Mouse (Mus musculus) hindlimb bud, embryonic 11.5 days (tissue): Measurements from ENCODE around the gene Zmiz2.
"Not testable (repeated sequence)": the region's sequence is repeated elsewhere in the genome, so short reads cannot be mapped to it uniquely, and the experiment has no call there.

Experiments
- DNase-seq: peaks from one replicate; pipeline ENCODE4 v3.0.0-alpha.2; 2012; ENCODE audit warnings: low read depth, low spot score; ENCODE audit errors: extremely low spot score

Zmiz2 gene

DNA sequence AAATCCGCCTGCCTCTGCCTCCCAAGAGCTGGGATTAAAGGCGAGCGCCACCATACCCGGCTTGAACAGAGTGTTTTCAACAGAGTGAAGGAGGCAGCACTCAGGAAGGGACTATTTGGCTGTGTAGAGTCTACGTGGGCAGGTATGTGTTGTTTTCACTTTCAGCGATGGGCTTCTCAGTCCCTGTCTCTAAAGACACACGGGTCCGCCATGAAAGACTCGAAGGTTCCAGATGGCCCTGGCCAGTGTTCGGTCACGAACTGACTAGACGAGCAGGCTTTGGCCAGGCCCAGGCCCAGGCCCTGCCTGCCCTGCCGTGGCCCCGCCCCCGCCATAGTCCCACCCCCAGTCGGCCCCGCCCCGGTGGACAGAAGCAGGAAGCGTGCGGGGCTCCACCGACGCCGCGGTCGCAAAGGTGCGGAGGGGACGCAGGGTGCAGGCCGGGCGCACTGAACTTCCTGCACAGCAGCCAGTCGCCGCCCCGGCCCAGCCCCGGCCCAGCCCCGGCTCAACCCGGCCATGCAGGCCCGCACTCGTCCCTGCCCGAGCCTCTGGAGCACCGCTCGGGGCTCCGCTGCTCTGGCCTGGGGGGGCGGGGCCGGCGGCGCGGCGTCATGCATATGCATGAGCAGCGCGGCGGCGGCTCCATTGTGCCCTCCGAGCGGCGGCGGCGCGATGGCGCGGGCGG is at the start of gene Zmiz2:
Gene Zmiz2 (plus strand): TSS at position 349 of the 688 bp plus-strand sequence.
- no peak for DNase-seq

DNA sequence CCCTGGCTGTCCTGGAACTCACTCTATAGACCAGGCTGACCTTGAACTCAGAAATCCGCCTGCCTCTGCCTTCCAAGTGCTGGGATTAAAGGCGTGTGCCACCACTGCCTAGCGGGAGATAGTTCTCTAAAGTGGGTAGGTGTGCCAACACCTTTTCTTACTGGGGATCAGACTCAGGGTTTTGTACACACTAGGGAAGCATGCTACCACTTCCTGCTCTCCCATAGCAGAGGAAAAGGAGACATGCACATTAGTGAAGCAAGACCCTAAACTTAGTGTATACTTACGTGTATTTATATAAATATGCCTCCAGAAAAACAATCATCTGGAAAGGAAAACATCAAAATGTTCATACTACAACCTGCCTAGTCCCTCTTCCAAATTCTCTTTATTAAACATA is 42.9 kb upstream of the Zmiz2 start:
- DNase-seq, result no peak

DNA sequence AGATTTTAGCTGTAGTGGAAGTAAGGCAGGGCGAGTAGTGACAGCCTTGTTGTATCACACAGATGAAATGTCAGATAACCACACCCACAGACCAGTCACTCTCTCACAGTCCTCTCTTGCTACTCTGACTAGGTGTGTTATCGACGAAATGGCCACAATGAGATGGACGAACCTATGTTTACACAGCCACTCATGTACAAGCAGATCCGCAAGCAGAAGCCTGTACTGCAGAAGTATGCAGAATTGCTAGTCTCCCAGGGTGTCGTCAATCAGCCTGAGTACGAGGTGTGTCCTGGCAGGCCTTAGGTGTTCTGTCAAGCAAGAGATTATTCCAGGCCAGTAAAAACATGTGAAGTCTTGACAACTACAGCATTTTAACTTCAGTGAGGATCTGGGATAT is 41.9 kb upstream of the Zmiz2 start:
- DNase-seq, result no peak

DNA sequence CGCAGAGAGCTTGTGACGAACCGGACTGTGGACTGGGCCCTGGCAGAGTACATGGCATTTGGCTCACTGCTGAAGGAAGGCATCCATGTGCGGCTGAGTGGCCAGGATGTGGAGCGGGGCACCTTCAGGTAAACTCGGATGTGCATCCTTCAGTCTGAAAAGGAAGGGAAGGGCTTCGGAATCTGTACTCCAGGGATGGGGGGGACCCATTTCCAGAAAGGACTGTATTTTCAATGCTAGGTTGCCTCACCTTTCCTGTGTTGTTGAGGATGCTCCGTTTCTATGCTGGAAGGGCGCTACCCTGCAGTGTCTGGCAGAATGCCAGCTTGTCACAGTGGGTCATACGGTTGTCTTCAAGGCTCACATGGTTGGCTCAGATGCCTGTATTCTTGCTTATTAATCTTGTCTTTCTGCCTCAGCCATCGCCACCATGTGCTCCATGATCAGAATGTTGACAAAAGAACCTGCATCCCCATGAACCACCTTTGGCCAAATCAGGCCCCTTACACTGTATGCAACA is 40.1 kb upstream of the Zmiz2 start:
- DNase-seq, result no peak

DNA sequence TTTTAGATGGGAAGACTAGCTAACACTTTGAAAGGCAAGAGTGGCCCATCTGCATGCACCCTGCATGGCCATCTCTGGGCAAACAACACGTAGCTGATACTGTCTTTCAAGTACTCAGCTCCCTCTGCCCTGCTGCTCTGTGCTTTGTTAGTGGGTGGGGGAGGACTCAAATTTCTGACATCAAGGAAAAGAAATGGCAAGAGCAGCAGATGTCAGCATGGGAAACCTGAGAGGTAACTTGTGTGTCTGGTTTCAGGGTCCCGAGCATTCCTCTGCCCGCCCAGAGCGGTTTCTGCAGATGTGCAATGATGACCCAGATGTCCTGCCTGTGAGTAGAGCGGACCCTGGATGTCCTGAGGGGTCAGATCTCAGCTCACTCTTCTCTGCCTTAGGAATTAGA is 39.3 kb upstream of the Zmiz2 start:
- DNase-seq, result no peak

DNA sequence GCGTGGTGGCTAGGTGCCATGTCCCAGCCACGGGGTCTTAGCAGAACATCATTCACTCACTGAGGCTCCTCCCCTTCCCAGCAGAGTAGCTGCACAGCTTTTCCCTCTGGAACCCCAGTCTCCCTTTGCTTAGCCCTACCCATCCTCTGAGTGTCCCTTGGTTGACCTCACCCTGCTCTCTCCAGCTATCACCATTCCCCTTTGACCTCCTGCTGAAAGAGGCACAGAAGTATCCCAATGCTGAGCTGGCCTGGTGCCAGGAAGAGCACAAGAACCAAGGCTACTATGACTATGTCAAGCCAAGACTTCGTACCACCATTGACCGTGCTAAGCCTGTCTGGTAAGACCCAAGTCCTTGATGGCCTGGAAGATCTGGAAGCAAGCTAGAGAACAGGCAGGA is 33.8 kb upstream of the Zmiz2 start:
- no peak for DNase-seq

DNA sequence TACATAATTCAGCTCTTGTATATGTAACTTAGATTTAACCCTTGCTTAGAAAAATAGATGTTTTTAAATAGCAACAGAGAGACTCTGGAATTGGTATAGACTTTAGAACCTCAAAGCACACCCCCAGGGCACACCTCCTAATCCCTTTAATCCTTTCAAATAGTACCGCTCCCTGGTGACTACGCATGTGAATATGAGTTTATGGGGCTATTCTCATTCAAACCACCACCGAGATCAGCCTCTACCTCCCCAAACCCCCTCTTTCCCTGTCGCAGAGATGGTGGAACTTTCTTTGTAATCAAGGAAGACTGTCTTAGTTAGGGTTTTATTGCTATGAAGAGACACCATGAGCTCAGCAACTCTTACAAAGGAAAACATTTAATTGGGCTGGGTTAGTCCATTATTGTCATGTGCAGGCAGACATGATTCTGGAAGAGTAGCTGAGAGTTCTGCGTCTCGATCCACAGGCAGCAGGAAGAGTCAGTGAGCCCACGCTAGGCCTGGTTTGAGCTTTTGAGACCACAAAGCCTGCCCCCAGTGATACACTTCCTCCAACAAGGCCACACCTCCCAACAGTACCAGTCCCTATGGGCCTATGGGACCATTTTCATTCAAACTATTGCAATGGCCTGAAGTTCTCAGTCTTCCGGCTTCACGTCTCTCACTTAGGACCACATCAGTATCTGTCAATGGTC is 24.1 kb upstream of the Zmiz2 start:
- no peak for DNase-seq

DNA sequence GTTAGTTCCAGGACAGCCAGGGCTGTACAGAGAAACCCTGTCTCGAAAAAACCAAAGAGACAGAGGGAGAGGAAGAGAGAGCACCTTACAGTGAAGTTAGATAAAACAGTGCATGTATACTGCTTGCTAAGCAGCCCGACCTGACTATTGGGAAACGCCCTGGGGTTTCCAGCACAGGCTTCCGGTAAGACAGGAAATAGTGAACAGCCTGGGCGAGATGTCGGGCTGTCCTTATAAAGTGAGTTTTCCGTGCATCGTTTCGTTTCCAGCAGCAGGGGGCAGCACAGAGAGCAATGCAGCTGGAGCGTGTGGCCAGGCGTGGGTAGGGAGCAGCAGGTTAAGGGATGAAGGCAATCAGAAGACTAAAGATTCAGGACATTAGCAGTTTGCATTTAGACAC is 23.0 kb upstream of the Zmiz2 start:
- DNase-seq, result peak; percentile 53

DNA sequence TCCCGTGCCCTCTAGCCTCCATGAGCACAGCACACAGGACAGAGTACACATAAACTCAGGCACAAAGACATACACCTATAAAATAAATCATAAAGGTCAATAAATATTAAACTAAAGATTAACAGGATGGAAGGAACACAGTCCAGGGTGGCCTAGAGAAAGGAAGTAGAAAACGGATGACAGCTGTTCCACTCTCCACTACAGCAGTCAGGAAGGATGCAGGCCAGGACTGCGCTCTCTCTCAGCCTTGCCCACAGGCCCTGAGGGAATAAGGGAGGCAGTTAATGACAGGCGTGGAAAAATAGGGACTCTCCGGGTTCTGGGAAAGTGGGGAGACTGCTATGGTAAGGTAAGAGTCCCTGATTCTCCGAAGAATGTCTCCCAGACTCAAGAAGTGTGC is 22.4 kb upstream of the Zmiz2 start:
- DNase-seq, result no peak

DNA sequence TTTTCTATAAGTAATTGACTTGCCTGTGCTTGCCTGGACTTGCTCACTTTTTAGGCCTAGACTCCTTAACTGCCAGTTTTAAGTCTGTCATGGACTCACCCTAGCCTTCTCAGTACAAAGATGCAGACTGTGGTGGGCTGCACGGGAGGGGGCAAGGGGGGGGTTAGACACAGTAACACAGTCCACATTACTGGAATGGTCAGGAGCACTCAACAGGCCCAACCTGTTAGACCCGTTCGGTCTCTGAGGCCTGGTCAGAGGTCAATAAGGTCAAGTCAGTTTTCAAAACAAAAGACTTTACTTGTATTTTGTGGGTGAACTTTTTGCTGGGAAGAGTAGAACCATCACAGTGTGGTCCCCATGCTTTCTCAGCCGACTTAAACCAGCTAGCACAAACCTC is 21.7 kb upstream of the Zmiz2 start:
- DNase-seq, result no peak

DNA sequence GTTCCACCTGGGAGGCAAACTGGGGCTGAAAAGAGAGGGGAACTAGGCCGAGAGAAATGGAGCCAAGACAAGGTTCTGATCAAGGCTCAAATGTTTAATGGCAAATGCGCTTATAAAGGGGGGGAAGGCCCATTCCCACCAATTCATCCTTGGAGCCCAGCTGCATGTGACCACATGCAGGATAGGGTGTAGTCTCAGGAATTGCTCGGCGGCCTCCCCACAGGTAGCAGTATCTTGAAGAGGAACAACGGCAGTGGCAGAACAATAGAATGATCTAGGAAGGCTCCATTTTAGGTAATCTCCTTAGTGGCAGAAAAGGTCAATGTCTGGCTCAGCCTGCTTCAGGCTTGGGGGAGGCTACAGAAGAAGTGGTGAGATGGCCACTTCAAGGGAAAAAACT is 20.9 kb upstream of the Zmiz2 start:
- DNase-seq, result not testable (repeated sequence)

DNA sequence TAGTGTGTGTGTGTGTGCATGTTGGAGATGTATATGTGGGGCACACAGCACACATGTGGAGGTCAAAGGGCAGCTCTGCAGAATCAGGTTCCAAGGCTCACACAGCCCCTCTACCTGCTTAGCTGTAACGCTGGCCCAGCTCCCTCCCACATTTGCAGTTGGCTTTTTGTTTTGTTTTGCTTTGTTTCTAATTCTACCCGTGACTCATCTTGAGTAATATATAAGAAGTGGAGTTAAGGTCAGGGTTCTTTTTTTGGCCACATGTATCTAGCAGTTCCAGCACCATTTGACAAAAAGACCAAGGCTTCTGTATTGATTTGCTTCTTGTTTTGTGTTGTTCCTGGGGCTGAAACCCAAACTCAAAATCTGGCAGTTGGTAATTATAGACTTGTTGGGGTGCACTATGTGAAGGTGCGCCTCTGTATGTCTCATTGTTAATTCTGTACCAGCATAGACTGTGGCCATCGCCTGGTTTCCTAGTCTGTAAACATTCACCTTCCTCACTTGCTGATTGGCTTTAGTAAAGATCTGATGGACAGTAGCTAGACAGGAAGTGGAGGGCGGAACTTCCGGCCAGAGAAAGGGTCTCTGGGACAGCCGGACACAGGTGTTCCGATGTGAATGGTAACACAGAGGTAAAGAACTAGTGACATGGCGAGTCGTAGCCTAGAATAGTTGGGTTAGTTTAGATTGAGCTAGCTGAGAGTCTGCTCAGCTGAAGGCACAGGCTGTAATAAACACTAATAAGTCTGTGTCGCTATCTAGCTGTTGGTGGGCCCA is 17.3 kb upstream of the Zmiz2 start:
- DNase-seq, result no peak

DNA sequence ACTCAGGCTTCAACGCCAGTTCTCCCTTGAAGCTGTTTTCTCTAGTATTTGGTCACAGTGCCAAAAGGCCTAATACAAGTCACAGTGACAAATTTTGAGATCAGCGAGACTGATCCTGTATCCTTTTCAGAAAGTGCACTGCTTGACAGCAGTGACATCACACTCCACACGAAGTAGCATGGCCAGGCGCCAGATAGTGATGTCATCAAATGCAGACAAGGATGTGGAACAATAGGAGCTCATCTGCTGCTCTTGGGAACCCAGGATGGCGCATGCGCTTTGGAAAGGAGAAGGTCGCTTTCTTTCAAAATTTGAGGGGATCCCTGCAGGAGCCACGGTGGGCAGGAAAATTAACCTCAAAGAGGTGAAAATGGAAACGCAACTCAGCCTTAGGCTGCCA is 16.1 kb upstream of the Zmiz2 start:
- DNase-seq, result no peak

DNA sequence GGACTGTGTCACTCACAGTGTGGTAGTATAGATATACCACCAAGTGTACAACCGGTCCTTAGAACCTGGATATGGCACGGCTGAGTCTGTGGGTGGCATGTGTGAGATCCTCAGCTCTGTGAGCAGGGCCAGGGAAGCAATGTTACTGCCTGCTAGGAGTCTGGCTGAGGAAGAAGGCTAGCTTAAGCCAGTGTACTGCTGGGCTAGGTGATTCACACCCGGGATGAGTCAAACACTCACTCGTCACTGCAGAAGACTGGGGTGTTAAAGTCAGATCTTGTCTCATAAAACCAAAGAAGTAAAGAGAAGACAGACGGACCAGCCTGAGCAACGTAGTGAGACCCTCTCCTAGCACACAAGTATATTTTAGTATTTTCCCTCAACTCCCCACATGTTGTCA is 8.0 kb upstream of the Zmiz2 start:
- DNase-seq, result no peak

DNA sequence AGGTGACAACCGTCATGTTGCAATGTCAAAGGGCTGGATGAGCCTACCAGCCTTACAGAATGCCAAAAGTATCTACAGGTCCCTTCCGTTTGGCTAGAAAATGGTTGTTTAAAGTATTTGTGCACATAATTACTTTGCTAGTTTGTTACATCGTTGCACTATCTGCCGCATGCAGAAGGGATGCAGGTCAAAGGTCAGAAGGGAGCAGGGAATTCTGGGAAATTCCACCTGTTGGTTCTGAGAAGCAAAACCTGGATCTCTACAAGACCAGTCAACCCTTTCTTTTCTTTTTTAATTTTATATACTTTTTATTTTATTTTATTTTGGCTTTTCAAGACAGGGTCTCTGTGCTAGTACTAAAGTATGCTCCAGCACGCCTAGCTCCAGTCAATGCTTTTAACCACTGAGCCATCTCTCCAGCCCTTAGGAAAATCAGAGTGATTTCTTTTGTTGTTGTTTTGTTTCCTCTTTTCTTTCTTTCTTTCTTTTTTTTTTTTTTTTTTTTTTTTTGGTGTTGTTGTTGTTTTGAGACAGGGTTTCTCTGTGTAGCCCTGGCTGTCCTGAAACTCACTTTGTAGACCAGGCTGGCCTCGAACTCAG is 648 bp upstream of the Zmiz2 start:
- DNase-seq, result no peak

DNA sequence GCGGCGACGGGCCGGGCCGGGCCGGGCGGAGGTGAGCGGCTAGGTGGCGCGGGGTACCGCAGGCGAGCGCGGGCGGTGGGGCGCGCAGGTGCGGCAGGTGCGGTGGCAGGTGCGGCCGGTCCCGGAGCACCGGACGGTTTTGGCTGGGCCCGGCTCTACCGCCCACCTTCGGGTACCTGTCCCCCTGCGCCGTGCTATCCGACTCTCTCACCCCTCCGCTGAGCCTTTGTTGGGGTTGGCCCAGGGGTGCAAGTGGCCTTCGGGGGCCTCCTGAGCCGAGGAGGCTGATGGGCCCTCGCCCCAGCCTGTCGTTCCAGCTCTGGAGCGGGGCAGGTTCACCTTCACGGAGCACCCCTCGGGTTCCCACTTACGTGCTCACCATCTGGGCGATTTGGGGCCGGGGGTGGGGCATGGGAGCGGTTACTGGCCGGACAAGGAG is 628 bp downstream of the Zmiz2 start:
- no peak for DNase-seq

DNA sequence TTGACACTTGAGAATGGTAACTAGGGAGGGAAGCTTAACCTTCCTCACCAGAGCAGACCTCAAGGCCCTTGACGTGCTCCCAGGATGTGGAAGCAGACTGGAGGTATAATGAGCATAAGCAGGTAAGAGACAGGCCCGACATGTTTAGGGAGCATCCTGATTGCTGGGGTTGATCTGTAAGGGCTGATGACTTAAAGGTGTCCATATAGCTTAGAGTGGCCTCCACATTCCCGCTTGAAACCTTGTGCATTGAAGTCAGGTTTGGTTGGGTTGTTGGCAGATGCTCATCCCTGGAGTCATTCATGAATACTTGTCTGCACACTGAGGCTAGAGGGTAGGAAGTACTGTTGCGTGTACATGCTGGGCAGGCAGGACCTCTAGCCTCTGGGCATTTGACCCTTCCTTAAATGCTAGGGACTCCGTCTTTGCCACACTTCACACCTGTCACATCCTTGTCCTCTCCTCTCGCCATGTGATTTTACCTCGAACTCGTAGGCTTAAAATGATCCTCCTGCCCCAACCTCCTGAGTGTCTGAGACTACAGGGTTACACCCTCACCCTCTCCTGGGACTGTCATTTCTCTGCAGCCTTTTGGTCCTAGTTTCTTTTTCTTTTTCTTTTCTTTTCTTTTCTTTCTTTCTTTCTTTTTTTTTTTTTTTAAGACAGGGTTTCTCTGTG is 1.6 kb downstream of the Zmiz2 start:
- no peak for DNase-seq

DNA sequence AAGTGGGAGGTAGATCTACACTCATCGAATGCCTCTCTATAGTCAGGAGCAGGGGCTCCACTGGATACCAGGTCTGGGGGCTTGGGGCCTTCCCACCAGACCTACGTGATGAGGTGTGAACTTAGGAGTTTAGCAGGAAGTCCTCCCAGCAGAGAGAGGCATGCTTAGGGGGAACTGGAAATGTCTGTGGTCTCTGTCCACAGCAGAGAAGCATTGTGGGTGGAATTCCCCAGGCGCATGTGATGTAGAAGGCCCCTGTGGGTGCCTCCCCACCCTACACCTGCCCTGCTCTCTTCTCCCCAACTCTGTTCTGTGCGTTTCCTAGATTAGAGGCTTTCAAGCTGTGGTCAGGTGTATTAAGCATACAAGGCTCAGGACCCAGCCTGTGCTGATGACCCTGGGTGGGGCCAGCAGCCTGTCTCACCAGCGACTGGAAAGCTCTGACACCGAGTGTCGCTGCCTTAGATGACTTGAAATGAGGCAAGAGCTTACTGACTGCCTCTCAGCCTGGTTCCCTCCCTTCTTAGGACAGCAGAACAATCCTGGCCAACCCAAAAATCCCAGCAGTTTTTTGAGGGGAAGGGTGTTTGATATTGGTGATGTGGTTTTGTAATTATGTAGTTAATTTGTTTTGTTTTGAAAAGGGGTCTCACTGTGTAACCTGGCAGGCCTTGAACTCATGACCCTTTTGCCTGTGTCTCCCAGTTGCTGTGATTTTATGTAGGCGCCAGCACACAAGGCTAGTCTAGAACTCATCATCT is 2.8 kb downstream of the Zmiz2 start:
- no peak for DNase-seq

DNA sequence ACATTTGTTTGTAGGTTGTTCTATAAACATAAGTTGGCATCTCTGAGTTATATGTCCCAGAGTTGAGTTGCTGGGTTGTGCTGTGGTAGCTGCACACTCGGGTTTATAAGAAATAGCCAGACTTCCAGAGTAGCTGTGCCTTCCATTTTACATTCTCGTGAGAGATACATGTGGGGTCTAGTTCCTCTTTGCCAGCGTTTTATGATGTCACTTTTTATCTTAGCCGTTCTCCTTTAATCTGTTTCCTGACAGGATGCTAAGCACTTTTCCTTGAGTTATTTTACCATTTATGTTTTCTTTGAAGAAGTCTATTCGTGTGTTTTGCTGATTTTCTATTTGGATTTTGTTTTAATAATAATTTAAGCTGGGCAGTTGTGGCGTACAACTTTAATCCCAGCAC is 4.0 kb downstream of the Zmiz2 start:
- DNase-seq, result no peak

DNA sequence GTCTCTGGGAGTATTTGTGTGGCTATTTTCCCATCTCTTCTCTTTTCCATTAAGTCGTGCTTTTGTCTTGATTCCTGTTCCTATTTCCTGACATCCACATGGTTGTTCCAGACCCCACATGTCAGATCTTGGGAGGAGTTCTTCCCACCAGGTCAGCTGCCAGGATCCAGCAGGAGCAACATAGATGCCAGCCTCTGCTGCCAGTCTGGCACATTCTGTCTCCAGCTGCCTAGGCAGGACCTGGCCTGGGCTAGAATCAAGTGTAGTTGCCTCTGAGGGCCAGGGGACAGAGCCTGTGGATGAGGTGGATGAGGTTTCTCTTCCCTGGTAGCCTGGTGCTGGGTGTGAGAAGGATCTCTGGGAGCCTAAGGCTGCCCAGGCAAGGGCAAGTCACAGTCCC is 5.0 kb downstream of the Zmiz2 start:
- no peak for DNase-seq
